Mouse (Mus musculus) heart, postnatal 36 days (tissue): ENCODE data around the gene Chil3. TPM values are rescaled to one million over a fixed set of nuclear protein-coding genes. Genes with fewer than 3 reads are reported as not detected.

Experiments
- total RNA-seq, 2 experiments: library from RNA; stranded (reverse); gene quantifications; 2 replicates each; pipeline ENCODE4 v1.2.3; 2021

The Chil3 gene
- total RNA-seq, 2 experiments from 2014 or later: 0.19 TPM; not detected in 1

Other genes starting within 250 kb of the Chil3 start
- gene I830077J02Rik, start 234.9 kb downstream of the Chil3 start, total RNA-seq: under 1 TPM; 0.54 to 0.94 TPM
- 10 to 100 TPM; 46.9 to 48.5 TPM for gene Wdr77, start 208.2 kb downstream of the Chil3 start, total RNA-seq
- 1,000 to 10,000 TPM; 1,203 to 1,219 TPM for gene Atp5f1, start 207.5 kb downstream of the Chil3 start, total RNA-seq
- gene Ovgp1, start 193.9 kb downstream of the Chil3 start, total RNA-seq: under 1 TPM; 0.27 to 0.58 TPM
- not detected for gene Pifo, start 152.9 kb downstream of the Chil3 start, total RNA-seq
- not detected for gene Chil5, start 134.8 kb downstream of the Chil3 start, total RNA-seq
- not detected for gene Chia1, start 54.3 kb downstream of the Chil3 start, total RNA-seq
- not detected for gene Chil4, start 51.9 kb upstream of the Chil3 start, total RNA-seq
- not detected for gene Chil6, start 238.6 kb upstream of the Chil3 start, total RNA-seq